Mouse (Mus musculus) liver, adult 2 months (tissue): ENCODE results near the gene Gm37240.

Experiments
- CTCF ChIP-seq: fragments of 200-500 bp; IDR thresholded peaks from 2 replicates; pipeline ENCODE4 v1.5.1; 2011; ENCODE audit warnings: low read depth, low read length, control low read depth
- POLR2A ChIP-seq: fragments of 200-500 bp; IDR thresholded peaks from 2 replicates; pipeline ENCODE4 v1.6.1; 2011; ENCODE audit warnings: low read length, control low read depth; ENCODE audit not compliant: insufficient read depth; ENCODE audit errors: extremely low read depth

- TF ChIP-seq POLR2A: no peak
- TF ChIP-seq CTCF: no peak
Measured at GRCm38 (mm10) chr3:84748139-84748538, 1139.2 kb downstream of the Gm37240 start.
